Mouse (Mus musculus) myocyte (in vitro differentiated cells): ENCODE data around the gene Kiss1. TPM values are rescaled to one million over a fixed set of nuclear protein-coding genes. Genes with fewer than 3 reads are reported as not detected.

Experiments used
- H3K27me3 ChIP-seq: one replicate; pipeline ENCODE4 v1.6.1; 2011; ENCODE audit not compliant: control insufficient read depth, insufficient read depth, insufficient read length
- H3K36me3 ChIP-seq: one replicate; pipeline ENCODE4 v1.6.1; 2011; ENCODE audit not compliant: control insufficient read depth, insufficient read depth
- H3K4me2 ChIP-seq: one replicate; pipeline ENCODE4 v1.6.1; 2011; ENCODE audit warnings: low read depth, control low read depth
- H3K4me3 ChIP-seq: one replicate; pipeline ENCODE4 v1.5.1; 2011; ENCODE audit warnings: mild to moderate bottlenecking, control low read depth, moderate library complexity
- H3K79me2 ChIP-seq: one replicate; pipeline ENCODE4 v1.6.1; 2011; ENCODE audit not compliant: control insufficient read depth, insufficient read depth
- H3ac ChIP-seq: one replicate; pipeline ENCODE4 v1.6.1; 2011; ENCODE audit not compliant: control insufficient read depth, insufficient read length
- CEBPB ChIP-seq: IDR thresholded peaks from 2 replicates; pipeline ENCODE4 v1.6.1; 2011; ENCODE audit warnings: mild to moderate bottlenecking, moderate library complexity; ENCODE audit not compliant: poor library complexity, insufficient read depth, severe bottlenecking
- E2F4 ChIP-seq: IDR thresholded peaks from one replicate; pipeline ENCODE4 v1.6.1; 2011; ENCODE audit warnings: mild to moderate bottlenecking, control low read depth, moderate library complexity; ENCODE audit not compliant: insufficient read depth
- MAX ChIP-seq: IDR thresholded peaks from one replicate; pipeline ENCODE4 v1.6.1; 2011; ENCODE audit warnings: low read depth, mild to moderate bottlenecking, control low read depth
- MYOD1 ChIP-seq, 3 experiments: IDR thresholded peaks; one replicate each; pipeline ENCODE4 v1.6.1; 2011; ENCODE audit warnings: control low read depth in 2 of 3, low read depth in 2 of 3, mild to moderate bottlenecking in 2 of 3, moderate library complexity in 1 of 3; ENCODE audit not compliant: insufficient read length in 2 of 3, control insufficient read depth in 1 of 3
- MYOG ChIP-seq, 3 experiments: IDR thresholded peaks; one replicate each; pipeline ENCODE4 v1.6.1; 2011; ENCODE audit warnings: control low read depth in 2 of 3, low read depth in 2 of 3, mild to moderate bottlenecking in 2 of 3; ENCODE audit not compliant: insufficient read length in 2 of 3, control insufficient read depth in 1 of 3, insufficient read depth in 1 of 3
- POLR2A ChIP-seq: IDR thresholded peaks from one replicate; pipeline ENCODE4 v1.6.1; 2011; ENCODE audit warnings: low read depth, mild to moderate bottlenecking, control low read depth, moderate library complexity; ENCODE audit not compliant: insufficient read length
- POLR2AphosphoS2 ChIP-seq: IDR thresholded peaks from one replicate; pipeline ENCODE4 v1.6.1; 2011; ENCODE audit warnings: low read depth, control low read depth; ENCODE audit not compliant: insufficient read length
- REST ChIP-seq: IDR thresholded peaks from one replicate; pipeline ENCODE4 v1.6.1; 2011; ENCODE audit warnings: mild to moderate bottlenecking, control low read depth, moderate library complexity; ENCODE audit not compliant: insufficient read depth, insufficient read length
- SRF ChIP-seq: IDR thresholded peaks from one replicate; pipeline ENCODE4 v1.6.1; 2011; ENCODE audit warnings: low read depth; ENCODE audit not compliant: control insufficient read depth, insufficient read length
- TCF12 ChIP-seq: IDR thresholded peaks from one replicate; pipeline ENCODE4 v1.6.1; 2011; ENCODE audit warnings: mild to moderate bottlenecking, control low read depth; ENCODE audit not compliant: poor library complexity, insufficient read depth, severe bottlenecking
- TCF3 ChIP-seq: IDR thresholded peaks from one replicate; pipeline ENCODE4 v1.6.1; 2011; ENCODE audit warnings: low read depth, control low read depth; ENCODE audit not compliant: insufficient read length
- USF1 ChIP-seq: IDR thresholded peaks from one replicate; pipeline ENCODE4 v1.6.1; 2011; ENCODE audit warnings: low read depth, mild to moderate bottlenecking, control low read depth, moderate library complexity
- polyA plus RNA-seq: library from polyadenylated mRNA; unstranded; fragments of >200 nt; fragmentation: generic; extraction: Trizol; gene quantifications from one replicate; pipeline ENCODE4 v1.2.1, GENCODE M21; 2012; ENCODE audit warnings: missing spikeins

Gene Kiss1
- polyA plus RNA-seq, 1 experiment, result not detected

GRCm38 (mm10) chr1:133307318-133307717 is 14.4 kb upstream of the Kiss1 start:
- peaks cover 27% of the 10 kb centered on the region for H3K27me3 ChIP-seq
- H3K4me3 ChIP-seq, result no peak overlapping the region
- TF ChIP-seq TCF3 (no peak), CEBPB (no peak), USF1 (no peak), POLR2A (no peak), MYOD1 (IDR thresholded peaks at IDR 0.05; ENCODE audit: control insufficient read depth in 1 of 3, insufficient read length in 2 of 3, low read depth in 2 of 3) (no peak), TCF12 (no peak), MYOG (IDR thresholded peaks at IDR 0.05; ENCODE audit: control insufficient read depth in 1 of 3, insufficient read depth in 1 of 3, insufficient read length in 2 of 3, low read depth in 2 of 3) (no peak), MAX (no peak), POLR2AphosphoS2 (no peak)
- no peak overlapping the region for H3ac ChIP-seq
- no peaks in the 10 kb centered on the region for H3K79me2 ChIP-seq
- H3K4me2 ChIP-seq, result no peak overlapping the region
- H3K36me3 ChIP-seq, result no peaks in the 10 kb centered on the region

GRCm38 (mm10) chr1:133309652-133310267 is 11.9 kb upstream of the Kiss1 start, which contains the start of gene Golt1a:
TSS of gene Golt1a (plus strand) at chr1:133309800.
- no peak for TF ChIP-seq POLR2A
- no peak for TF ChIP-seq REST
- no peak for TF ChIP-seq MYOD1 (IDR thresholded peaks at IDR 0.05; ENCODE audit: control insufficient read depth in 1 of 3, insufficient read length in 2 of 3, low read depth in 2 of 3)
- TF ChIP-seq MAX, result no peak
- no peak for TF ChIP-seq E2F4
- TF ChIP-seq USF1, result no peak
- no peak for TF ChIP-seq TCF12
- no peak for TF ChIP-seq SRF
- no peak for TF ChIP-seq POLR2AphosphoS2
- TF ChIP-seq CEBPB, result no peak
- no peak for TF ChIP-seq MYOG (IDR thresholded peaks at IDR 0.05; ENCODE audit: control insufficient read depth in 1 of 3, insufficient read depth in 1 of 3, insufficient read length in 2 of 3, low read depth in 2 of 3)
- no peak for TF ChIP-seq TCF3
- no peak within 1 kb of the TSS for H3ac ChIP-seq
- H3K4me2 ChIP-seq, result no peak within 1 kb of the TSS
- H3K36me3 ChIP-seq, result no peaks in the 10 kb centered on the region
- H3K4me3 ChIP-seq, result no peak within 1 kb of the TSS
- H3K79me2 ChIP-seq, result no peaks in the 10 kb centered on the region
- peaks cover 38% of the 10 kb centered on the region for H3K27me3 ChIP-seq

GRCm38 (mm10) chr1:133311240-133311639 is 10.4 kb upstream of the Kiss1 start:
- H3K36me3 ChIP-seq, result no peaks in the 10 kb centered on the region
- no peak overlapping the region for H3K4me3 ChIP-seq
- H3K79me2 ChIP-seq, result no peaks in the 10 kb centered on the region
- H3K4me2 ChIP-seq, result no peak overlapping the region
- H3K27me3 ChIP-seq, result peaks cover 38% of the 10 kb centered on the region
- no peak overlapping the region for H3ac ChIP-seq
- no peak for TF ChIP-seq POLR2AphosphoS2
- TF ChIP-seq SRF, result no peak
- TF ChIP-seq TCF12, result no peak
- no peak for TF ChIP-seq POLR2A
- no peak for TF ChIP-seq USF1

- H3ac ChIP-seq, result no peak overlapping the region
- TF ChIP-seq MAX (no peak), REST (no peak), MYOG (IDR thresholded peaks at IDR 0.05; ENCODE audit: control insufficient read depth in 1 of 3, insufficient read depth in 1 of 3, insufficient read length in 2 of 3, low read depth in 2 of 3) (no peak), USF1 (no peak), E2F4 (no peak), POLR2A (no peak), POLR2AphosphoS2 (no peak), TCF3 (no peak), CEBPB (no peak), TCF12 (no peak), MYOD1 (IDR thresholded peaks at IDR 0.05; ENCODE audit: control insufficient read depth in 1 of 3, insufficient read length in 2 of 3, low read depth in 2 of 3) (no peak), SRF (no peak)
- H3K79me2 ChIP-seq, result no peaks in the 10 kb centered on the region
- no peak overlapping the region for H3K4me3 ChIP-seq
- peaks cover 38% of the 10 kb centered on the region for H3K27me3 ChIP-seq
- H3K4me2 ChIP-seq, result no peak overlapping the region
- H3K36me3 ChIP-seq, result no peaks in the 10 kb centered on the region
Measured at GRCm38 (mm10) chr1:133311946-133312345, 9.7 kb upstream of the Kiss1 start.

GRCm38 (mm10) chr1:133314364-133314763 is 7.3 kb upstream of the Kiss1 start:
- no peak for TF ChIP-seq SRF
- no peak for TF ChIP-seq REST
- no peak for TF ChIP-seq E2F4
- TF ChIP-seq MYOG (IDR thresholded peaks at IDR 0.05; ENCODE audit: control insufficient read depth in 1 of 3, insufficient read depth in 1 of 3, insufficient read length in 2 of 3, low read depth in 2 of 3), result no peak
- TF ChIP-seq TCF12, result no peak
- no peak for TF ChIP-seq MAX
- TF ChIP-seq MYOD1 (IDR thresholded peaks at IDR 0.05; ENCODE audit: control insufficient read depth in 1 of 3, insufficient read length in 2 of 3, low read depth in 2 of 3), result no peak
- no peak for TF ChIP-seq TCF3
- no peak for TF ChIP-seq POLR2AphosphoS2
- no peak for TF ChIP-seq USF1
- TF ChIP-seq POLR2A, result no peak
- no peak for TF ChIP-seq CEBPB
- H3K4me3 ChIP-seq, result no peak overlapping the region
- H3ac ChIP-seq, result no peak overlapping the region
- peaks cover 38% of the 10 kb centered on the region for H3K27me3 ChIP-seq
- H3K79me2 ChIP-seq, result no peaks in the 10 kb centered on the region
- H3K36me3 ChIP-seq, result no peaks in the 10 kb centered on the region
- H3K4me2 ChIP-seq, result no peak overlapping the region
